Mouse (Mus musculus): Measurements from ENCODE around the gene Gtpbp3.

DNA sequence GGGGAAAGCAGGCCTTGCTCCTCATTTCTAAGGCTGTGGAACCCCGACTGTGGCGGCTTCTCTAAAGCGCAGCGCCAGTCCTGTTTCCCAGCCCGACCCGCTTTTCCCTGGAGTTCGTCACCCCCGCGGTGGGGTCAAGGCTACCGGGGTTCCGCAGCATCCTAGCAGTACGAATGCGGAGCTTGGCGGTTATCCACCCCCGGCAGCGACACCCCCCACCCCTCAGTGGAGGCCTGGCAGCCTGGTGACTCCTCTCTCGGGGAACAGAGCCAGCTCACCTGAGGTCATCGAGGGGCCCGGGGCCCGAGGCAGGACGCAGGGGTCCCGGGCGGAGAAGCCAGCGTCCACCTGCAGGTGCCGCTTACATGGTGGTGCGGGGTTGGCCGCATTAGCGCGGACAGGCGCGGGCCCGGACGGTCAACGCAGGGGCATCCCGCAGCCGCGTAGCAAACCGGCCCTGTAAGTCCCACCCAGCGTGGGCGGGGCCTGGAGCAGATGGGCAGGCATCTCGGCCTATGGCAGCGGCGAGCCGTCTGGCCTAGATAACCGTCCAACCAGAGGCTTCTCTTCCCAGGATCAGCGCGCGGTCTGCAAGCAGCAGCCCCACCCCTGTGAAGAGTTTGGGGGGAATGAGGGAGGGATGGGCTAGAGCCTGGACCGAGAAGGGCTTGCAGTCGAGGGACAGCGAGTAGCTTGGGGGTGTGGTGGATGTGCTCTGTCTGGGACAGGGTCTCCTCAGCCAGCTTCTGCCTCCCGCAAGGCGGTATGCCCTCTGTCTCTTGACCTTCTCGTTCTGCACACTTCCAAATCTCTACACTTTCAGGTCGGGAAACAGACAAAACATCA lies 24.5 kb upstream of the Gtpbp3 start, which contains the start of gene Abhd8:
- TF ChIP-seq USF1 (IDR thresholded peaks at IDR 0.05; ENCODE audit: low read depth, low read length) (no peak), POLR2A (IDR thresholded peaks at IDR 0.05; ENCODE audit: control insufficient read depth in 1 of 2, insufficient read depth in 1 of 2, low read depth in 1 of 2, low read length in 2 of 2, poor library complexity in 1 of 2) (peak; percentile 24 to 51; a peak in 1 of 4 replicates)

Measured in MEL (cell line).